Mouse (Mus musculus): ENCODE measurements at regions not wholly inside any gene's neighbourhood (a gene's known extent, or its start where the extent isn't known, plus 50 kb on each side); places are given as distances from the start of the nearest gene placed in this dataset.
A peak's percentile ranks its signal among the peaks of the same experiment; 100 is the strongest.

GRCm38 (mm10) chr13:60427077-60427476 lies 174.7 kb upstream of the Dapk1 start:
- no peak for DNase-seq (ENCODE audit: low read depth, low spot score)

DNA sequence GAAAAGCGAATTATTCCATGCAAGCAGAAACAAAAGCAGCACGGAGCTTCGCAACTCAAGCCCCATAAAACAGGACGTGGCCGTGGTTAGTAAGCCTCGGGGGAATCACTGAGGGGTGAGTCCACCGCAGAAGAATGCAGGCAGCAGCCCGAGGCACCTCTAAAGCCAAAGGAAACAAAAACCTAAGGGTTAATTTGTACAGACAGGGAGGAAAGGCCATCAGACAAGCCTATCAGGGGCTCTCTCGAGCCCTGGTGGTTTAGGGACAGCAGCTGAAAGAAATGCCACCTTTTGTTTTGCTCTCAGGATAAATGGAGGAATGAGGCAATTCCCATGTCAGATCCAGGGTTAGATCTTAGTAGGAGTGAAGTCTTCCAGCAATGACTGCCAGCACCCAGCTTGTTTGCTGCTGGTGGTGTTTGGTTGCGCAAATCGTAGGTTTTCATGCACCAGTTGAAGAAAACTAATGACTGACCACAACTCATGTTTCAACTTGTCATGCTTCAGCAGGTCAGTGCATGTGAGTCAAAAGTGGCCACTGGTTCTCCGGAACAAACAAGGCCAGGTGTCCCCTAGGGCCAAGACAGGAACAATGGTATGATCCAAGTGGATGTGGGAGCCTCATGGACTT lies 173.9 kb upstream of the Dapk1 start:
- DNase-seq (ENCODE audit: low read depth, low spot score), result no peak

- DNase-seq (ENCODE audit: low read depth, low spot score), result no peak
Observed at GRCm38 (mm10) chr13:60429148-60429547, 172.6 kb upstream of the Dapk1 start.

GRCm38 (mm10) chr13:60431412-60431811 lies 170.3 kb upstream of the Dapk1 start:
- DNase-seq (ENCODE audit: low read depth, low spot score), result no peak

DNA sequence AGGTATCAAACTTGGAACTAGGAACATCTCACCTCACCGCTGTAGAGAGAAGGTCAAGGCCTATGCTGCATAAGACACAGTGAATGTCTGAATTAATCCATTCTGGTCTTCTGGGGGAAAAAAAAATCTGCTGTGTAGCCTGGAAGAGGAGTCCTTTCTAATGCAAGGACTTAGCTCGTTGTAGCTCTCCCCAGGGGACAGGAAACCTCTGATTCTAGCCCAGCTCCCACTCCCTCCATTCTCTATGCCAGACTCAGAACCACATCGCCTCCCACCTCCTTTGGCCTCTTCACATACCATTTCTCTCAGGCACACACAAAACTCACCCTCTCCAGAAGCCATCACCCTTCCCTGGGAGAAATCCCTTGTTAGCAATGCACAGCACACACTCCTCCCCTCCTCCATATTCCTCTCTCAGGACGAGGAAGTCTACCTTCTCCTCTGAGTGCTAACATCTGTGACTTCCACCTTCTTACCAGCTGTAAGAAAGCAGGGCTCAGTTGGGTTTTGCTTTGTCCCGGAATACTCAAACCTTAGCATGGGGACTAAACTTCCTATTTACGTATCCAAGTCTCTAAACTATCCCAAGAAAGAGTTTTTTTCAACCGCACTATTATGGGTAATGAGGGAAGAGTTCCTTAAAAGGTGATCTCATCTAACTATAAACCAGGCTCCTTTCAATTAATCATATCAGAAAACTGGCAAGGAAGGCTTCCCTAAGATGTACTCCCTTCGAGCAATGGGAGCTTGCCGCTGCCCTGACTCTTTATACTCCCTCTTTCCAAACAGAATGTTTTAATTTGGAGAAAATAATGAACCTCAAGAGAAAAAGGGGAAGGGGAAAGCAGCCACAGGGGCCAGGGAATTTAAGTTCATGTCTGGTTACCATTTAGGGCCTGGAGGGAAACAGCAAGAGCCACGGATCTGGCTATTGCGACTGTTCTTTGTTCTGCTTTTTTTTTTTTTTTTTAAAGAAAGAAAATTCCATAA lies 167.2 kb upstream of the Dapk1 start:
- DNase-seq (ENCODE audit: low read depth, low spot score), result peak; percentile 68

DNA sequence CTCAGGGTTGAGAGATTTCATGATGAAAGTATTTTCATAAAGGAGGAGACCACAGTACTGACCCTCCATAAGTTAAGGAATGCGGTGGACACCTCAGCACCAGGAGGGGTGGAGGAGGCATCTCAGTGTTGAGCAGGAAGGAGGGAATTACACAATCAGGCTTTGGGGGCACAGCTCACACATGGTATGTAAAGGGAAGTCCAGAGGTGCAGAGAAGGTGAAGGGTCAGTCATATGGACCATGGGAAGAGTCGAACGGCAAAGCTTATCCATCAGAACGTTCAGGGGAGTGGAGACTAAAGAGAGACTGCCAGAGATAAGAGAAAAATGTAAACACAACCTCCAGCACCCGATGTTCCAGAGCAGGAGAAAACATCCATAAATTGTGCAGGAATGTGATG lies 166.4 kb upstream of the Dapk1 start:
- no peak for DNase-seq (ENCODE audit: low read depth, low spot score)

DNA sequence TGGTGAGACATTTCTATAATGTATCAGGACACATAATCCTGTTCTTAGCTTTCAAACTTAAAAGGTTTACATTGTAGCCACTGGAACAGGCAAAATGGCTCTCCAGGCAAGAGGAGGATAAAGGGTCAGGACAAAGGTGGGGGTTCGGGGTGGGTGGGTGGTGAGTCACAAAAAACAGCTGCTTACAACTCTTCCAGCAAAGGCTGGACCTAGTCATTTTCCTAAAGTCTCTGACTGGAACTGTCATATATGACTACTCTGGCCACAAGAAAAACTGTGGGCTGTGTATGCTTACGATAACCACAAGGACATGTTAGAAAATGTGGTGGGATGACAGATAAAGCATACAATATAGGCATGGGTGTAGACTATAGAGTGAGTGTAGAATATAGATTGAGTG lies 163.6 kb upstream of the Dapk1 start:
- no peak for DNase-seq (ENCODE audit: low read depth, low spot score)

DNA sequence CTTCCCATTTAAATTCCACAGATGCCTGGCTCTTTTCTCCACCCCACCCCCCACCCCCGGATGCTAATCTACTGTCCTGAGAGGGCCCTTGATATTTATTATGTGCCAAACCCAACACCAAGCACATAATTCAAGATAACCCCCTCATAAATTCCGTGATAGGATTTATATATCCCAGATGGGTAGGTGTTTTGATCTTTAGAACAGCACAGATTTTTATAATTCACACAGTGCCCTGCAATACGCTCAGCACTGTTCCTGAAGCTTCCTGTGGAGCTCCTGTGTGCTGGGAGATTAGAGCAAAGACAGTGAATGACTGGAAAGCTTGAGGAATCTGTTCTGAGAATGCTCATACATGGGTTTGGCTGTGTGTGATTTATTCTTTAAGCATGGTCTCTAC lies 161.2 kb upstream of the Dapk1 start:
- no peak for DNase-seq (ENCODE audit: low read depth, low spot score)

GRCm38 (mm10) chr13:60445164-60445563 lies 156.6 kb upstream of the Dapk1 start:
- DNase-seq (ENCODE audit: low read depth, low spot score), result no peak

DNA sequence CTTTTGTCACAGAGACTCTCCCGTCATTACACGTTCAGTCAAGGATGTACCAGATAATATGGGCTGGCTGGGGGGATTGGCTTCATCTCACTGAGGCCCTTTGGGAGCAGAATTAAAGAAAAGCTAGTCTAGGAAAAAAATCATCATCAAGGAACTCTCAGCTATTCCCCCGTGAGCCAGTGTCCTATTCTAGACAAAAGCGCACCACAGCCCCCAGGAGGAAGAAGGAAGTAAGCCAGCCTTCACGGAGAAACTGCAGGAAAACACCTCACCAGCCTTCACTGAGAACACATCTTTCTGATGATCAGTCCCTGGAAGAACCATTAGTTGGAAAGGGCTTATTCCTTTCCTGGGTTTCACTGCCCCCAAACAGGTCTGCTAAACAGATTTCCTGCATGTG lies 154.8 kb upstream of the Dapk1 start:
- peak; percentile 39 for DNase-seq (ENCODE audit: low read depth, low spot score)

DNA sequence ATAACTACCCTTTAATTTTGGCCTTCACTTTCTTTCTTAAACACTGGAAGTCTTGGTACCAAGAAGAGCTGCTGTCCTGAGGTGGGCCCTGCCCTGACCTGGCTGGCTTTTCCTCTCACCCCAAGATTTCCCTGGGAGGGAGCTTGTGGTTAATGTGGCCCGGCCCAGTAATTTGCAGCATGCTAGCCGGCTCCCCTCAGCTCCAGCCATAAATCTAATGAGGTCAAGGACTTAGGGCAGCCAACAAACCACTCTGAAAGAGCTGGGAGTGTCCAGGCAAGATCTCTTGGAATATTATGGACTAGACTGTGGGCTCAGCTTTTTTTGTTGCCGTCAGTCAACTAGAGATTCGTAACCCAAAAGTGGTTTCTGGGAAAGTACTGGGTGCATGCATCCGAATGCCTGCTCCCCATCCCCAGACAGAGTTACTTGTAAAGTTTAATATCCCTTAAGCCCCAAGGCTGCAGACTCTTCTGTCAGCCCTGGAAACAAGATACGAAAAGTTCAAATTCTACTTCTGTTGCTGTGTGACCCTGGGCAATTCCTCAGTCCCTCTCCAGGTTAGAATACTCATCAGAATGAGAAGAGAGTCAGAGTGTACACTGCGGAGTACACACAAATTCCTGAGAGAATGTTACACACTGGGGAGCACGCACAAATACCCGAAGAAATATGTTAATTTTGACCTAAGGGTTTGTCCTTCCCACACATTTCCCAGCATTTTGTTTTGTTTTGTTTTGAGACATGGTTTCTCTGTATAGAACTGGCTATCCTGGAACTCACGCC lies 150.8 kb upstream of the Dapk1 start:
- DNase-seq (ENCODE audit: low read depth, low spot score), result no peak

DNA sequence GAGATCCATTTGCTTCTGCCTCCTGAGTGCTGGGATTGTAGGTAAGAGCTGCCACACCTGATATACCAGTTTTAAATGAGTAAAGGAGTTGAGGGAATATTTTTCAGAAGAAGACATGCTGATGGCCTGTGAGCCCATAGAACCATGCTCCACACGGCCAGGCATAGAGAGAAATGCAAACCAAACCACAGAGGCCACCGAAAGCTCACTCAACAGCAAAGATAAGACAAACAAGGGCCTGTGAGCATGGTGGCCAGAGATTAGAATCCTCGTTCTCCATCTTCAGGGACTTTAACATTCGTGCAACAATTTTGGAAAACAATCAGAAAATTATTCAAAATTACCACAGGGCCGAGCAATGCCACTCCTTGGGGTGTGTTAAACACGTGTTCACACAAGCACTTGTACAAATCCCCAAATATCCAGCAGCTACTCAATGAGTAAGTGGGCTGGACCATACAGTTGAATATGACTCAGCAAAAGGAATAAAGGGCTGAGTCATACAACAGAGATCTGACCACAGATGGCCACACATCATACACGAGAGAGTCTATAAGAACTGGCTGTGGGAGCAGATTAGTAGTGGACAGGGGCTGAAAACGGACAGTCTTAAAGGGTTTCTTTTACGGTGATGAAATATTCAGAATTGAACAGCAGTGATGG lies 147.8 kb upstream of the Dapk1 start:
- DNase-seq (ENCODE audit: low read depth, low spot score), result no peak

GRCm38 (mm10) chr13:60455033-60455619 lies 146.6 kb upstream of the Dapk1 start:
- DNase-seq (ENCODE audit: low read depth, low spot score), result peak; percentile 53

DNA sequence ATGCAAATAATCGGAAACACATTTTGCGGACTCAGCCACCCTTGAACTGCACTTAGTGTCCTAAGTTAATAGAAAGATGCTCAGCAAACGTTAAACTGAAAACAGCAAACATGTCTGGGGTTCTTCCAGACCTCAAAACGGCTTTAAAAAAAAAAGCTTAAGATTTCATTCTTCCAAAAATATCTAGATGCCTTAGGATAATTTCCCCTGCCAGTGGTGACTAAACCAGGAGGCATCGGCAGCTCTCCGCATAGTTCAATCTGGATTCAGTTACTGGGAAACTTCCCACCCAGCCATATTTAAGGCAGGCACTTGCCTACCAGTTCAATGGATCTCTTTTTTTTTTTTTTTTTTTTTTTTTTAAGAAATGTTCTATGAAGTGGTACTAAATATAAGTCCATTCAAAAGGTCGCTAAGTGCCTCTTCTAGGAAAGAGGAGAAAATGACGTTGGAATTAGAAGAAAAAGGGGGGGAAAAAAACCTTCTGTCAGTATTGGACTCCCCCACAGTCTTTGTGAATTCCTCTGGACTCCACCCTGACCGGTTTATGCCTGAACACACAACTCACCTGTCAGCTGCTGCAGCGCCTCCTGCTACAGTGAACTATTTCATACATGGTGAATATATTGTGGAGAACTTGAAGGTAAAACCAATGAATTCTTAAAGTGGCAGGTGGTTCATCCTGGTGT lies 145.7 kb upstream of the Dapk1 start:
- peak; percentile 39 for DNase-seq (ENCODE audit: low read depth, low spot score)

DNA sequence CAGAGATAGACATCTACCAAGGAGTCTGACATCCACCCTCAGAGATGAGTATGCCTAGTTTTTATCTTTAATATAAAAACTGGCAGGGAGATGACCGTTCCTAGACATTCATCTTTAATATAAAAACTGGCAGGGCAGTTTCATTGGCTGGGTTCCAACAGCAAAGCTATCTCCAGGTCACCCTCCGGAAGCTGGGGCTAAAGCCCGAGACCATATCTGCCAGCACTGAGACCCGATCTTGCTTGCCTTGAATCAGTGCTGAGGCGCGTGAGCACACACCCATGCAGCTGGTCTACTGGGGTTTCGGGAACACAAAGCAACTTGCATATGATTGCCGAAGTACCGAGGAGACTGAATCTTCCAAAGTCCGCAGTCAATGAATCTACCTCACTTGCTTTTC lies 144.5 kb upstream of the Dapk1 start:
- no peak for DNase-seq (ENCODE audit: low read depth, low spot score)

GRCm38 (mm10) chr13:60459002-60459401 lies 142.7 kb upstream of the Dapk1 start:
- no peak for DNase-seq (ENCODE audit: low read depth, low spot score)

GRCm38 (mm10) chr13:60466553-60467313 lies 135.0 kb upstream of the Dapk1 start:
- no peak for DNase-seq (ENCODE audit: low read depth, low spot score)

GRCm38 (mm10) chr13:60467821-60468579 lies 133.7 kb upstream of the Dapk1 start:
- peak; percentile 72 for DNase-seq (ENCODE audit: low read depth, low spot score)
